Mouse (Mus musculus) neural tube, embryonic 11.5 days (tissue): ENCODE measurements at regions not wholly inside any gene's neighbourhood (a gene's known extent, or its start where the extent isn't known, plus 50 kb on each side); places are given as distances from the start of the nearest gene placed in this dataset.
"Not testable (repeated sequence)": the region's sequence is repeated elsewhere in the genome, so short reads cannot be mapped to it uniquely, and the experiment has no call there.

Source experiments
- ATAC-seq: fragments of 200-750 bp; cut with Nextera tagmentation; 2 replicates; pipeline ENCODE4 v1.8.0; 2017; ENCODE audit warnings: moderate number of reproducible peaks, mild to moderate bottlenecking, moderate TSS enrichment, moderate library complexity; ENCODE audit not compliant: insufficient read depth, low FRiP score, low TSS enrichment
- DNase-seq: peaks from one replicate; pipeline ENCODE4 v3.0.0-alpha.2; 2015; ENCODE audit warnings: low spot score
- H3K27ac ChIP-seq: fragments of 300-500 bp; sonication (generic); 2 replicates; pipeline ENCODE4 v1.5.1; 2014; ENCODE audit warnings: low read depth, mild to moderate bottlenecking, low read length
- H3K27me3 ChIP-seq: fragments of 300-500 bp; sonication (generic); 2 replicates; pipeline ENCODE4 v1.6.1; 2014; ENCODE audit warnings: mild to moderate bottlenecking, low read length, mixed read lengths; ENCODE audit not compliant: control insufficient read depth, insufficient read depth
- H3K36me3 ChIP-seq: fragments of 300-500 bp; sonication (generic); 2 replicates; pipeline ENCODE4 v1.6.1; 2014; ENCODE audit warnings: mild to moderate bottlenecking, low read length, moderate library complexity, mixed read lengths; ENCODE audit not compliant: control insufficient read depth, insufficient read depth
- H3K4me1 ChIP-seq: fragments of 300-500 bp; sonication (generic); 2 replicates; pipeline ENCODE4 v1.6.1; 2014; ENCODE audit warnings: low read length, mixed read lengths; ENCODE audit not compliant: control insufficient read depth, insufficient read depth
- H3K4me2 ChIP-seq: fragments of 300-500 bp; sonication (generic); 2 replicates; pipeline ENCODE4 v1.6.1; 2014; ENCODE audit warnings: low read depth, mild to moderate bottlenecking, moderate library complexity
- H3K4me3 ChIP-seq: fragments of 300-500 bp; sonication (generic); 2 replicates; pipeline ENCODE4 v1.5.1; 2014; ENCODE audit warnings: low read depth, low read length
- H3K9ac ChIP-seq: fragments of 300-500 bp; sonication (generic); 2 replicates; pipeline ENCODE4 v1.6.1; 2014; ENCODE audit warnings: mild to moderate bottlenecking, low read length
- H3K9me3 ChIP-seq: fragments of 300-500 bp; sonication (generic); 2 replicates; pipeline ENCODE4 v1.6.1; 2016; ENCODE audit warnings: low read length; ENCODE audit not compliant: control insufficient read depth
- WGBS: fragments of 180-500 bp; shearing (Covaris S2); extraction: QIAGEN DNeasy Blood & Tissue Kit; methylation state at CpG from one replicate; pipeline ENCODE4 v1.1.7; 2014; 5-methylcytosine and 5-hydroxymethylcytosine counted together

DNA sequence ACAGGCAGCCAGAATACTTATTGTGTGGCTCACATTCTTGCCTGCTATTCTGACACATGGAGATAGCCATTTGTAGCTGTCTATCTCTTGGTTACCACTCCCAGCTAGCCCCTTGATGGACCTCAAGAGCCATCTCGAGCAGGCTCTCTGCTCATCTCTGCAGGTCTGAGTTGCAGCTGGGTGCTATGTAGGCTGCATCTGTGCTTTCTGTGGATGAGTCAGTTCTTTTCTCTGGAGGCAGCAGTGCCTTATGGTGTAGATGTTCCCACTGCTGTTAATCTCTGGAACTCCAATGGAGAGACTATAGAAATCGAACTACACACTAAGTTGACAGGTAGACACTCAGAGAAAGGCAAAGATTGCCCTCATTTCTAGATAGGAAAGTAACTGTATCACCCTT is 106.3 kb downstream of the AI429214 start:
- no peak overlapping the region for H3K9ac ChIP-seq
- H3K4me3 ChIP-seq = no peak overlapping the region
- H3K27me3 ChIP-seq = no peaks in the 10 kb centered on the region
- 85% methylated on average over 2 of the region's 2 CpGs for WGBS
- H3K4me1 ChIP-seq = no peaks in the 10 kb centered on the region
- no peak overlapping the region for H3K4me2 ChIP-seq
- DNase-seq (no peak), ATAC-seq (no peak)
- H3K27ac ChIP-seq = no peak overlapping the region
- H3K9me3 ChIP-seq = no peaks in the 10 kb centered on the region
- H3K36me3 ChIP-seq = no peaks in the 10 kb centered on the region

DNA sequence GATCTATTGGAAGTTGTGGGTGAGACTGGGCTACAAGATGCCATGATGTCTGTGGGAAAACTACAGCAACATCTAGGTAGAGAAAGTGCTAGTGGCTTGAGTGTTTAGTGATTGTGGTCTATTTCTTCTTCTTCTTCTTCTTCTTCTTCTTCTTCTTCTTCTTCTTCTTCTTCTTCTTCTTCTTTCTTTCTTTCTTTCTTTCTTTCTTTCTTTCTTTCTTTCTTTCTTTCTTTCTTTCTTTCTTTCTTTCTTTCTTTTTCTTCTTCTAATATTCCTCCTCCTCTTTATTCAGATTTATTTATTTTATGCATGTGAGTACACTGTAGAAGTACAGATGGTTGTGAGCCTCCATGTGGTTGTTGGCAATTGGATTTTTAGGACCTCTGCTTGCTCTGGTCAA is 119.0 kb downstream of the AI429214 start:
- not testable (repeated sequence) for H3K27ac ChIP-seq, H3K36me3 ChIP-seq, H3K4me2 ChIP-seq, H3K4me1 ChIP-seq, H3K27me3 ChIP-seq, H3K4me3 ChIP-seq, ATAC-seq, DNase-seq, H3K9me3 ChIP-seq, H3K9ac ChIP-seq

DNA sequence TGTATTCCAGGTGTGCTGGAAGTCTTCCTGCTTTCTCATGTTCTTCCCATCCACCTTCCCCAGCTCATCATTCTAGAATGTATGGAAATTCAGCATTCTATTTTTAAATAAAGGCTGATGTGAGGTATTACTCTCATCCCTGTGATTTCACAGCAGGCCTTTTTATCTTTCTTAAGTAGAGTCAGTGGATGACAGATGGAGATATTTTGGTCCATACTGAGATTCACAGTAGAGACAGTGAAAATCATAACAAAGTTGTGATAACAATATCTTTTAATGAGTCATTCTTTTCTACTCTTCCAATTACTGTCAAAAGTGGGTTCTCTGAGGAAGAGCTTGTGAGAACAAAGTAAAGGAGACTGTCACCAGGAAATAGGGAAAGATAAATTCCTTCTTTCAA is 132.4 kb downstream of the AI429214 start:
- H3K27me3 ChIP-seq = no peaks in the 10 kb centered on the region
- ATAC-seq = no peak
- DNase-seq = no peak
- no peaks in the 10 kb centered on the region for H3K4me1 ChIP-seq
- no peak overlapping the region for H3K4me2 ChIP-seq
- H3K27ac ChIP-seq = no peak overlapping the region
- H3K4me3 ChIP-seq = no peak overlapping the region
- no peak overlapping the region for H3K9ac ChIP-seq
- H3K36me3 ChIP-seq = no peaks in the 10 kb centered on the region; the same call in 1 of the 2 replicates
- no peaks in the 10 kb centered on the region for H3K9me3 ChIP-seq

DNA sequence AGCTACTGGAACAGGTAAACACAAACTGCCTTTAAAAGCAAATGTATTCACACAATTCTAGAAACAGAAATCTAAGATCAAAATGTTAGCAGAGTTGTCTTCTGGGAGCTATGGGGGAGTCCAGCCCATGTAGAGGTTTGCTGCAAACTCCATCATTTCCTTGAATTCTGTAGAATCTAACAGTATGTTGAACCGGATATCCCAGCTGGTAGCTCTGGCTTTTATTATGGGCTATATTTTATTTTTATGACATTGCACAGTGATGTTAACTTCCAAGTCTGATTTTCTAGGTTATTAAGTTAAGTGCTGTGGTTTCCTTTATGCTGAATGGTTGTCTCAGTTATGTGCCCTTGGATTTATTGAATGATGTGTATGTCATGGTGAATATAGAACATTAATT is 136.3 kb downstream of the AI429214 start:
- Histone ChIP-seq H3K36me3 (no peaks in the 10 kb centered on the region), H3K4me2 (no peak overlapping the region), H3K27ac (no peak overlapping the region), H3K27me3 (no peaks in the 10 kb centered on the region), H3K4me3 (no peak overlapping the region), H3K9me3 (no peaks in the 10 kb centered on the region), H3K4me1 (no peaks in the 10 kb centered on the region), H3K9ac (no peak overlapping the region)
- no peak for ATAC-seq
- no peak for DNase-seq
- 82% methylated on average over 1 of the region's 1 CpGs for WGBS

DNA sequence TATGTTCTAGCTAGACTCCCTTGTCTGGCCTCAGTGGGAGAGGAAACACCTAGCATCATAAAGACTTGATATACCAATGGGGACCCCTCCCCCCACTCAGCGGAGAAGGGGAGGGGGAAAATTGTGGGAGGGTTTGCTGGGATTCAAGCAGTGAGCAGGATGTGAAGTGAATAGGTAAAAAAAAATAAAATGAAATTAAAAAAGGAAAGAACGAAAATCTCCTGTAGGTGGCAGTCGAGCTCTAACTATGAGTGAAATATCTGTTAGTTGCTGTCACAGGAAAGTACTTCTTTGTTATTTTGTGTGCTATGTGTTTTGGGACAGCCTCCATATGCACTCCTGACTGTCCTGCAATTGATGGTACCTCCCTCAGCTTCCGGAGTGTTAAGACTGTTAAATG is 138.6 kb downstream of the AI429214 start:
- H3K27me3 ChIP-seq = no peaks in the 10 kb centered on the region
- H3K4me3 ChIP-seq = no peak overlapping the region
- ATAC-seq (peak; percentile 47; the same call in 1 of the 2 replicates), DNase-seq (peak; percentile 19)
- no peaks in the 10 kb centered on the region for H3K36me3 ChIP-seq
- no peaks in the 10 kb centered on the region for H3K4me1 ChIP-seq
- WGBS = 23% methylated on average over 4 of the region's 4 CpGs
- H3K4me2 ChIP-seq = no peak overlapping the region
- H3K9me3 ChIP-seq = no peaks in the 10 kb centered on the region
- no peak overlapping the region for H3K27ac ChIP-seq
- H3K9ac ChIP-seq = no peak overlapping the region

DNA sequence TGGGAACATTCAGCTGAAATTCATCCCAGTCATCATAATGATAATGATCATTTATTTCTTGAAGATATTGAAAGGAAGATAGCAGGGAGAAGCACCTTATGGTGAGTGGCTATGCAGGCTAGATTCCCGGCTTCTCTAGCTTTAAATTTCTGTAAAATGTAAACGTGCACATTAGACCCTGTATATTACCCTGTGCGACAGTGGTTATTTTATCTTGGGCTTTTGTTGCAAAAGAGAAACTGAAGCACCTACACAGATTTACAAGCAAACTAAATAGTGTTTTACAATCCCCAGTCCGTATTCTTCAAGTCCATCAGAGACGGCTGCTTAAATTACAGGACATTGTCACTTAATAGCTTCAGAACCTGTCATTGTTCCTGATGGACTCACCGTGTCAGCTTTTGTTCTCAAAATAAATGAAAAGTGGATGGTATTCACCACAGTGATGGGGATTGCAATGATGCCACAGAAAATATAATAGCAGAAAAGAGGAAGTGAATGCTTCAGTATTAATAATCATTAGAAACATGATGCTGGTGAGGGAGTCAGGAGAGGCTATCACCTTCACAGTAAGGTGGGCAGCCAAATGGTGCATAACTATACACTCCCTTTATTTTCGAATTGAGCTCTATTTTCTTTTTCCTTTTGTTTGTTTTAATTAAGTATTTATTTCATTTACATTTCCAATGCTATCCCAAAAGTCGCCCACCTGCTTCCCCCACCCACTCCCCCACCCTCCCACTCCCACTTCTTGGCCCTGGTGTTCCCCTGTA is 141.0 kb downstream of the AI429214 start:
- no peak for DNase-seq
- H3K27me3 ChIP-seq = no peaks in the 10 kb centered on the region
- no peaks in the 10 kb centered on the region for H3K36me3 ChIP-seq
- H3K4me1 ChIP-seq = no peaks in the 10 kb centered on the region
- no peak overlapping the region for H3K9ac ChIP-seq
- no peaks in the 10 kb centered on the region for H3K9me3 ChIP-seq
- H3K4me3 ChIP-seq = no peak overlapping the region
- 63% methylated on average over 8 of the region's 8 CpGs for WGBS
- H3K27ac ChIP-seq = no peak overlapping the region
- no peak overlapping the region for H3K4me2 ChIP-seq
- no peak for ATAC-seq

DNA sequence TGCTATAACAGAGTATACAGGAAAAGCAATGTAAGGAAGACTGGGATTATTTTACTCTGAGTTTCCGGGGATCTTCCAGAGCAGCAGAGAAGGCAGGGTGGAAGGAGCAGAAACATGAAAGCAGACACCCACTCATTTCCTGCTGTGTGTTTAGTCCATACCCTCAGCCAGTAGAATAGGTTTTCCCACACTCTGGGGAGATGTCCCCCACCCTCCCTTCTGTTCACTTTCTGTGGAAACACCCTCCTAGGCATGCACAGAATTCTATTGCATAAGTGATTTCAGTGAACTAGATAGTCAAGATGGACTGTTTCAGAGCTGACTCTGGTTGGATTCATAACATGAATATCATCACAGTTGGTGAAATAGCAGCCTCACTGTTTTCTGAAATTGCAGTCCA is 156.9 kb downstream of the AI429214 start:
- no peaks in the 10 kb centered on the region for H3K36me3 ChIP-seq
- H3K4me2 ChIP-seq = no peak overlapping the region
- WGBS = 80% methylated on average over 1 of the region's 1 CpGs
- H3K4me1 ChIP-seq = no peaks in the 10 kb centered on the region
- no peak overlapping the region for H3K9ac ChIP-seq
- H3K4me3 ChIP-seq = no peak overlapping the region
- H3K9me3 ChIP-seq = no peaks in the 10 kb centered on the region
- DNase-seq (no peak), ATAC-seq (no peak)
- no peaks in the 10 kb centered on the region for H3K27me3 ChIP-seq
- no peak overlapping the region for H3K27ac ChIP-seq

DNA sequence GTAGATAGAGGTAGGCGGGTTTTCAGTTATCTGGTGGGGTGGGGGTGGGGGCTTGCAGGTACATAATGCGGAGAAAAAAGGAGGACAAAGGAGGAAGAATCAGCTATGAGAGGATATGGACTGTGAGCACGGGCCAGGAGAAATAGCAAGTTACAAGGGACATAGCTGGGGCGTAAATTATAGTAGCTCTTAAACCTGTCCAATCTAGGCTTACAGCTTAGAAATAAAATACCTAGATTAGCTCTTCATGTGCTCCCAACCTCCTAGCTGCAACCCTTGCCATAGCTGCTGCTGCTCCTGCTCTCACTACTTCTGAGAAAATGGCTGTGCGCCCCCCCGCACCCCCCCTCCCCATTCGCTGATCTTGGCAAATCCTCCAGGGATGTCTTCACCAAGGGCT is 161.0 kb downstream of the AI429214 start:
- Histone ChIP-seq H3K9ac (no peak overlapping the region), H3K36me3 (no peaks in the 10 kb centered on the region), H3K9me3 (no peaks in the 10 kb centered on the region), H3K27ac (no peak overlapping the region), H3K4me2 (no peak overlapping the region), H3K4me3 (no peak overlapping the region), H3K27me3 (no peaks in the 10 kb centered on the region), H3K4me1 (no peaks in the 10 kb centered on the region)
- ATAC-seq (no peak), DNase-seq (no peak)
- 86% methylated on average over 7 of the region's 7 CpGs for WGBS

DNA sequence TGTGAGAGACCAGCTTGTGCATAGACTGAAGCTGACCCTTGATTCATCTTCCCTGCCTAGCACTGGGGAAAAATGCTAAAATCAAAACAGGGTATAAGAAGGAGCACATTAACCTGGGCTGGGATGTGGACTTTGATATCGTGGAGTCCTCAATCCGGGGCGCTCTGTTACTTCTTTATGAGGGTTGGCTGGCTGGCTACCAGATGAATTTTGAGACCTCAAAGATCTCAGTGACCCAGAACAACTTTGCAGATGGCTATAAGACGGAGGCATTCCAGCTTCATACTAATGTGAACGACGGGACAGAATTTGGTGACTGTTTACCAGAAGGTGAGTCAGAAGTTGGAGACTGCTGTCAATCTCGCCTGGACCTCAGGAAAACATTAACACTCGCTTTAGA is 161.5 kb downstream of the AI429214 start:
- no peak overlapping the region for H3K4me3 ChIP-seq
- DNase-seq = no peak
- no peaks in the 10 kb centered on the region for H3K4me1 ChIP-seq
- ATAC-seq = no peak
- H3K9me3 ChIP-seq = no peaks in the 10 kb centered on the region
- no peak overlapping the region for H3K4me2 ChIP-seq
- H3K27me3 ChIP-seq = no peaks in the 10 kb centered on the region
- no peak overlapping the region for H3K27ac ChIP-seq
- H3K36me3 ChIP-seq = no peaks in the 10 kb centered on the region
- H3K9ac ChIP-seq = no peak overlapping the region
- WGBS = 91% methylated on average over 8 of the region's 8 CpGs
